Mouse (Mus musculus): ENCODE measurements at regions not wholly inside any gene's neighbourhood (a gene's known extent, or its start where the extent isn't known, plus 50 kb on each side); places are given as distances from the start of the nearest gene placed in this dataset.
"Not testable (repeated sequence)": the region's sequence is repeated elsewhere in the genome, so short reads cannot be mapped to it uniquely, and the experiment has no call there.

DNA sequence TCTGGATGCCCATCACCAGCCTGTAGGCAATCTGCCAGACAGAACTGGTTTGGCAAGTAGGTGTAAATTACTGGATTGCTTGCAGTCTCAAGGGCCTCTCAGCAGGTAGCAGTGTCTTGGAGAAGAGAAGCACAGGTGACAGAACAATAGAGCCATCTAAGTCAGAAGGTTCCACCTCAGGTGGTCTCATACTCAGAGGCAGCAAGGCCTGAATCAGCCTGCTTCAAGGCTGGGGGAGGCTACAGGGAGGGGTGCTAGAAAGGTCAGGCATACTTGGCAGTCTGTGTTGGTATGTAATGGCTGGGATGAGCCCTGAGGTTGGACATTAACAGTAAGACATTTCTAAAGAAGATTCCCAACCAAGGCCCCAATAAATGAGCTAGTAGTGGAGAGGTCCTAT lies 814.3 kb downstream of the Dad1 start:
- peak; percentile 82 for DNase-seq (ENCODE audit: low read depth, low spot score)

- DNase-seq (ENCODE audit: low read depth, low spot score) = not testable (repeated sequence)
Measured at GRCm38 (mm10) chr14:53430130-53430529, 823.8 kb downstream of the Dad1 start.

- not testable (repeated sequence) for DNase-seq (ENCODE audit: low read depth, low spot score)
Measured at GRCm38 (mm10) chr14:53428447-53428846, 825.5 kb downstream of the Dad1 start.

DNA sequence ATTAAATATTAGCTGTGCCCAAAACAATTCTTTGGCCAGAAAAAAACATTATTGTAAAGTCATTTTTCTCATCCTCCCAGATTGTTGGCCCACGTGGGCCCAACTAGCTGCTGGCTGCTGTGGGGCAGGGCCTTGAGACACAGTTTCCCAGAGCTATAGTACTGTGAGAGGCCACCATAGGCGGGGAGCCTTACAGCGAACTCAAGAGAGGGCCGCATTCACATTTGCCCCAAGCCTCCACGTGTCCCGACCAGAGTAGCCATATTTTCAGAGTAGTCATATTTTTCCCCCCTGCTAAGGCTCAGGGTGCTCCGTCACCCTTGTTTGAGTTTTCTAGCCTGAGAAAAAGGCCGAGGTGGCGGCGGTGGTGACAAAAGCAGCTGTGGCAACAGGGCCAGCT lies 826.3 kb downstream of the Dad1 start:
- DNase-seq (ENCODE audit: low read depth, low spot score) = peak; percentile 84

- DNase-seq (ENCODE audit: low read depth, low spot score) = not testable (repeated sequence)
Measured at GRCm38 (mm10) chr14:53416955-53417354, 836.9 kb downstream of the Dad1 start.

GRCm38 (mm10) chr14:53407500-53408227 lies 846.2 kb downstream of the Dad1 start:
- not testable (repeated sequence) for DNase-seq (ENCODE audit: low read depth, low spot score)

DNA sequence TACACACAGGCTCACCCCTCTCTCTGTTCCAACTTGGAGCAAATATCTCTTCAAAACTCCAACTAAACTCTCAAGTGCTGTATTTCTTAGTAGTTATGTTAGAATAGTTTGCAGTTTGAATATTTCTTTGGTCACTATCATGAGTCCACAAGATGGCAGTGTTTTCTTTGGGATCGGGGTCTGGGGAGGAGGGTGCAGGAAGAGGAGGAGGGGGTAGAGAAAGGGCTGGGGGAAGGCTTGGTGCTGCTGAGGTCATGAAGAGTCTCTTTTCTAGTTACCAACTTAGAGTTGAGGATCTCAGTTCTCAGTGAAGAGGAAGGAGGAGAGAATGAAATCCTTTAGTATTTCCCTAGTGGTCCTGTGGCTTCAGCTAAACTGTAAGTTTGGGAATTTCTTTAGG lies 863.6 kb downstream of the Dad1 start:
- not testable (repeated sequence) for DNase-seq (ENCODE audit: low read depth, low spot score)

DNA sequence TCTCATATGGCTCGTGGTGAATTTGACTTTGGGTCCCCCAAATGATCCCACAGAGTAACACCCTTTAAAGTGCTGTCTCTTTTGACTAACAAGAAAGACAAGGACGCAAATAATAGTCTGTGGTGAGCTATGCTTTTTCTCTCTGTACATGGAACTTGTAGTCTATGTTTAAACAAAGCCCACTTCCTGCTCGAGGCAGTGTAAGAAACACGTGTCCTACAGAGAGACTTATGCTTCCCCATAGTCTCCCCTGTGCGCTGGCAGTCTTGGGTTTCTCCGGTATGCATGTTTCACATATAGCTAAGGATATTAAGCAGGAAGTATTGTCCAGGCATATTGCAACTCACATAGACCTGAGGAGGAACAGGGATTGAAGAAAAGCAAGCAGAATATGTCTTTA lies 879.0 kb upstream of the Olfr1507 start:
- DNase-seq (ENCODE audit: low read depth, low spot score) = not testable (repeated sequence)

- not testable (repeated sequence) for DNase-seq (ENCODE audit: low read depth, low spot score)
Measured at GRCm38 (mm10) chr14:53373777-53374468, 878.4 kb upstream of the Olfr1507 start.

DNA sequence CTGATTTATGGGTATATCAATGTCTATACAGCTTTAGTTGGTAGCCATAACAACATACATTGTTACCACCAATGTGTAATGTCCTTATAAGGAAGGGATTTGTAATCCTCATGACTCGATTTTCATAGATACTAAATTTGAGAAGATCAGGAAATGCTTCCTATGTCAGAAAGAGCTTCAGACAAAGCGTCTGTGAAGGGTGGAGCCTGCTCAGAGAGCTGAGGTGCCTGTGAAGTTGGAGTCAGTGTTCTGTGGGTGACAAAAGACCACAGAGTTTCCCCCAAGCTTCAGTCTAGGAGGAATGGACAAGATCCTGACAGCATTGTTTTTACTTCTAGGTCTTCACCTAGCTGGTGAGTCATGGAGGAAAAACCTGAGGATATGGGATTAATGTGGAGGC lies 874.2 kb upstream of the Olfr1507 start:
- DNase-seq (ENCODE audit: low read depth, low spot score) = no peak

GRCm38 (mm10) chr14:53367420-53367819 lies 871.9 kb upstream of the Olfr1507 start:
- not testable (repeated sequence) for DNase-seq (ENCODE audit: low read depth, low spot score)

GRCm38 (mm10) chr14:53363995-53364394 lies 868.4 kb upstream of the Olfr1507 start:
- DNase-seq (ENCODE audit: low read depth, low spot score) = not testable (repeated sequence)

GRCm38 (mm10) chr14:53362054-53362453 lies 866.5 kb upstream of the Olfr1507 start:
- not testable (repeated sequence) for DNase-seq (ENCODE audit: low read depth, low spot score)

DNA sequence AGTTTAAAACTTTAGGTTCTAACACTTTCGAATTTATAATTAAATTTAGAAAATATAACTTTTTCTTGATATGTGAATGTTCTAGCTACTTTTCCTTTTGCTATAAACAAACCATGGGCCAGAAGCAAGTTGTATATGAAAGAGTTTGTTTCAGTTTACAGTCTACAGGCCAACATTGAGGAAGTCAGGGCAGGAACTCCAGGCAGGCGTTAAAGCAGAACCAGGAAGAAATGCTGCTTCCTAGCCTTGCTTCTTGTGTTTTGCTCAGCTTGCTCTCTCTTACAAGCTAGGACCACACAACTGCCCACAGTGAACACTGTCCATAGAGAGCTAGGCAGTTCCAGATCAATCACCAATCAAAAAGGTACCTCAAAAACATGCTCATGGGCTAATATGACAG lies 861.9 kb upstream of the Olfr1507 start:
- not testable (repeated sequence) for DNase-seq (ENCODE audit: low read depth, low spot score)

GRCm38 (mm10) chr14:53356783-53357182 lies 861.2 kb upstream of the Olfr1507 start:
- not testable (repeated sequence) for DNase-seq (ENCODE audit: low read depth, low spot score)

DNA sequence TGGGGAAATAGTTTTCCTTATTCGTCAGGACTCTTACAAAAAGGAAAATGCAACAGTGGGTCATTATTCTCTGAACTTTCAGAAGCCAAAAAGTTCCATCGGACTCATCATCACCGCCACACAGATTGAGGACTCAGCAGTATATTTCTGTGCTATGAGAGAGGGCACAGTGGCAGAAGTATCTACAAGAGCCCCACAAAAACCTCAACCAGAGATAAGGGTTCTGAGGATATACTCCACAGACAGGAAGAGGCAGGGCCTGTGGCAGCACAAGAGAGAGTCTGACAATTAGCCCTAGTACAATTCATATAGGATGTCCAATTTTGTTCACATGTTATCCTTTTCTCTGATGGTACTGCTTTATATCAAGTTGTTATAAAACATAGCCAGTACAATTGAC lies 855.9 kb upstream of the Olfr1507 start:
- not testable (repeated sequence) for DNase-seq (ENCODE audit: low read depth, low spot score)

- DNase-seq (ENCODE audit: low read depth, low spot score) = not testable (repeated sequence)
Measured at GRCm38 (mm10) chr14:53350780-53351179, 855.2 kb upstream of the Olfr1507 start.

DNA sequence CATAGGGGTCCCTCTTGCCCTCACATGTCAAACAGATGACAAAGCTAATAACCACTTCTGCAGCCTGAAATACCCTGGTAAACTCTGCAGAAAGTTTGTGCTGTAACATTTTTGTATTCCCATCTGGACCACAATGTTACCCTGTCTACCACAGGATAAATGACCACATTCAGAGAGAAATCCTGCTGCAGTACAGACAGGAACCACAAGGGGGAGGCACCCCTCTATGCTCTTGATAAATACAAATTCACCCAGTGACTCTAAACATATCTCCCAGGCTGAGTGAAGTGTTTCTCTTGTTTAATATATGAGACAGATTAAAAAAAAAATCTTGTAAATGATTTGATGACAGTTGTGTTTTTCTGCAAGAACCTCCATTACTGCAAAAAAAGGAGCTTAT lies 853.6 kb upstream of the Olfr1507 start:
- DNase-seq (ENCODE audit: low read depth, low spot score) = not testable (repeated sequence)

- peak; percentile 64 for DNase-seq (ENCODE audit: low read depth, low spot score)
Measured at GRCm38 (mm10) chr14:53345568-53345967, 850.0 kb upstream of the Olfr1507 start.

DNA sequence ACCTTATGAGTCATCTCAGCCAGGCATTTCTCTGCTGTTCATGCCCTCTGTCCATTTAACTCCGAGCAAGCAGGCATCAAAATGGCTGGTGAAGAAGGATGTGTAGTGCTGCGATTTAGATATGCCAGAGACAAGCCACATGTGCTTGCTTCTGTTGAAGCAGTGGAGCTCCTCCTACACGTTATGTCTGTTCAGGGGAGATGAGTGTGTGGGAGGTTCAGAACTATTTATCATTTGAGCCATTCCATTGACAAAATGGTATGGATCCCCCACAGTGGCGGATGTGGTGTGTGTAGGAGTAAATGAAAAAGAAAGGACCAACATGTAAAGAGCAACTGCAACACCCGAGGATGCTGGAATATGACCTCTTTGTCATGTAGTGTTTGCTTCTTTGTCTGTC lies 848.3 kb upstream of the Olfr1507 start:
- not testable (repeated sequence) for DNase-seq (ENCODE audit: low read depth, low spot score)

DNA sequence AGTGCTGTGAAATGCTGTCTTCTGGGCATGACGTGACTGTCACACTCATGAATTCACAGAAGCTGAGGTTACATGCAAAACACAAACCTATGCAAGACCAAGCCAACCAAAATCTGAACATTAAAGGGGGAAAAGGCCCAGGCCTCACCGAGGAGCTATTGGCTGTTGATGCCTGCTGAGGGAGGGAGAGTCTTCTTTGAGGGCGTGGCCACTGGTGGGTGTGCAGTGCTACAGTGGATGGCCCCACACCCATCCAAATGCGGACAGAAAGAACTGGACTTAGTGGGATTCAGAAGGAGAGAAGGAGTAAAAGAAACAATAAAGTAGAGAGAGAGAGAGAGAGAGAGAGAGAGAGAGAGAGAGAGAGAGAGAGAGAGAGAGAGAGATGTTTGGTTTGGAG lies 843.6 kb upstream of the Olfr1507 start:
- not testable (repeated sequence) for DNase-seq (ENCODE audit: low read depth, low spot score)

GRCm38 (mm10) chr14:53337446-53337845 lies 841.9 kb upstream of the Olfr1507 start:
- not testable (repeated sequence) for DNase-seq (ENCODE audit: low read depth, low spot score)

- DNase-seq (ENCODE audit: low read depth, low spot score) = not testable (repeated sequence)
Measured at GRCm38 (mm10) chr14:53336705-53337104, 841.2 kb upstream of the Olfr1507 start.
